Mouse (Mus musculus) heart, embryonic 14.5 days (tissue): ENCODE measurements around the gene Dus4l. TPM values are rescaled to one million over a fixed set of nuclear protein-coding genes. Genes with fewer than 3 reads are reported as not detected.

Source experiments
- ATAC-seq: fragments of 200-750 bp; cut with Nextera tagmentation; 2 replicates; pipeline ENCODE4 v1.8.0; 2017; ENCODE audit warnings: low read depth, moderate TSS enrichment; ENCODE audit not compliant: insufficient number of reproducible peaks, insufficient read depth, low FRiP score
- H3K27ac ChIP-seq, 2 experiments: fragments of 200-500 bp in 1 of 2; fragments of 300-500 bp in 1 of 2; sonication (generic) in 1 of 2; replicated peaks in 1 of 2; 2 replicates each; pipeline ENCODE4 v1.5.1; 2012 to 2014; ENCODE audit warnings: low read depth in 2 of 2, low read length in 2 of 2, control low read depth in 1 of 2, mild to moderate bottlenecking in 1 of 2, mixed read lengths in 1 of 2; ENCODE audit not compliant: control insufficient read depth in 1 of 2, insufficient read depth in 1 of 2
- H3K27me3 ChIP-seq: fragments of 300-500 bp; sonication (generic); 2 replicates; pipeline ENCODE4 v1.6.1; 2014; ENCODE audit warnings: mild to moderate bottlenecking, low read length, control low read depth; ENCODE audit not compliant: control insufficient read depth, insufficient read depth
- H3K36me3 ChIP-seq: fragments of 300-500 bp; sonication (generic); 2 replicates; pipeline ENCODE4 v1.6.1; 2014; ENCODE audit warnings: mild to moderate bottlenecking, control low read depth, low read length, mixed read lengths; ENCODE audit not compliant: control insufficient read depth, insufficient read depth
- H3K4me1 ChIP-seq, 2 experiments: fragments of 200-500 bp in 1 of 2; fragments of 300-500 bp in 1 of 2; sonication (generic) in 1 of 2; 2 replicates each; pipeline ENCODE4 v1.6.1; 2012 to 2014; ENCODE audit warnings: low read length in 2 of 2, control low read depth in 1 of 2, mixed read lengths in 1 of 2; ENCODE audit not compliant: control insufficient read depth in 2 of 2, insufficient read depth in 2 of 2
- H3K4me2 ChIP-seq: fragments of 300-500 bp; sonication (generic); 2 replicates; pipeline ENCODE4 v1.6.1; 2014; ENCODE audit warnings: mild to moderate bottlenecking, low read length
- H3K4me3 ChIP-seq, 2 experiments: fragments of 200-500 bp in 1 of 2; fragments of 300-500 bp in 1 of 2; sonication (generic) in 1 of 2; 2 replicates each; pipeline ENCODE4 v1.5.1; 2012 to 2014; ENCODE audit warnings: low read length in 2 of 2, mild to moderate bottlenecking in 2 of 2, control low read depth in 1 of 2, low read depth in 1 of 2, moderate library complexity in 1 of 2; ENCODE audit not compliant: control insufficient read depth in 1 of 2, insufficient read depth in 1 of 2
- H3K9ac ChIP-seq: fragments of 300-500 bp; sonication (generic); 2 replicates; pipeline ENCODE4 v1.6.1; 2014; ENCODE audit warnings: mild to moderate bottlenecking, low read length
- H3K9me3 ChIP-seq: fragments of 300-500 bp; sonication (generic); 2 replicates; pipeline ENCODE4 v1.6.1; 2016; ENCODE audit warnings: low read length, control low read depth; ENCODE audit not compliant: control insufficient read depth
- WGBS: fragments of 180-500 bp; shearing (Covaris S2); extraction: QIAGEN DNeasy Blood & Tissue Kit; methylation state at CpG from one replicate; pipeline ENCODE4 v1.1.7; 2014; 5-methylcytosine and 5-hydroxymethylcytosine counted together
- polyA plus RNA-seq: library from polyadenylated mRNA; unstranded; fragments of >200 nt; fragmentation: Nextera tagmentation; extraction: Ambion mirVana; gene quantifications from 2 replicates; pipeline ENCODE4 v1.2.1, GENCODE M21; 2014

The Dus4l gene
- polyA plus RNA-seq: 6.8 and 8.2 TPM in 2 replicates

- peaks cover 0 to 10% of the 10 kb centered on the region in 2 experiments; a peak in 2 of 4 replicates for H3K4me1 ChIP-seq
- under 1% methylated on average over 47 of the region's 47 CpGs for WGBS
- no peaks in the 10 kb centered on the region for H3K27me3 ChIP-seq
- no peaks in the 10 kb centered on the region for H3K9me3 ChIP-seq
- H3K36me3 ChIP-seq: 0 out of 2 replicates have a peak, but pooled peaks cover 11% of the 10 kb centered on the region
- H3K9ac ChIP-seq: peak within 1 kb of the TSS; percentile 88
- H3K4me3 ChIP-seq: peak within 1 kb of the TSS; percentile 88 to 91
- H3K27ac ChIP-seq: peak within 1 kb of the TSS; percentile 84 to 88
- peak; percentile 93 for ATAC-seq
- peak within 1 kb of the TSS; percentile 74 for H3K4me2 ChIP-seq
These were observed at the start of gene Dus4l, which contains the start of gene Cog5 for GRCm38 (mm10) chr12:31654197-31654964. Gene Dus4l (minus strand): TSS chr12:31654826. Gene Cog5 (plus strand): TSS chr12:31654869.

GRCm38 (mm10) chr12:31703904-31704303 is 49.3 kb upstream of the Dus4l start:
- 20% methylated on average over 6 of the region's 6 CpGs for WGBS
- peak; percentile 71; the same call in 1 of the 2 replicates for ATAC-seq
- H3K36me3 ChIP-seq: peaks cover 4% of the 10 kb centered on the region
- peak overlapping the region; percentile 76 to 90 for H3K27ac ChIP-seq
- H3K9ac ChIP-seq: no peak overlapping the region
- H3K4me2 ChIP-seq: peak overlapping the region; percentile 48
- H3K4me3 ChIP-seq: no peak overlapping the region
- H3K4me1 ChIP-seq: peaks cover 0 to 2% of the 10 kb centered on the region in 2 experiments; a peak in 1 of 4 replicates
- H3K27me3 ChIP-seq: no peaks in the 10 kb centered on the region
- no peaks in the 10 kb centered on the region for H3K9me3 ChIP-seq

GRCm38 (mm10) chr12:31701411-31701810 is 46.8 kb upstream of the Dus4l start:
- WGBS: 76% methylated on average over 5 of the region's 5 CpGs
- Histone ChIP-seq H3K27me3 (no peaks in the 10 kb centered on the region), H3K4me3 (no peak overlapping the region), H3K4me1 (peaks cover 0 to 2% of the 10 kb centered on the region in 2 experiments; a peak in 1 of 4 replicates), H3K27ac (peak overlapping the region in 1 of 2 experiments; percentile 48; a peak in 2 of 4 replicates), H3K9ac (0 out of 2 replicates have a peak overlapping the region, but pooled peaks have one; percentile 27), H3K36me3 (peaks cover 7% of the 10 kb centered on the region; the same call in 1 of the 2 replicates), H3K9me3 (peaks cover 6% of the 10 kb centered on the region; the same call in 1 of the 2 replicates), H3K4me2 (no peak overlapping the region)
- ATAC-seq: no peak

GRCm38 (mm10) chr12:31700623-31701347 is 46.2 kb upstream of the Dus4l start:
- 69% methylated on average over 5 of the region's 5 CpGs for WGBS
- peaks cover 6% of the 10 kb centered on the region; the same call in 1 of the 2 replicates for H3K9me3 ChIP-seq
- H3K4me2 ChIP-seq: no peak overlapping the region
- peaks cover 0 to 2% of the 10 kb centered on the region in 2 experiments; a peak in 1 of 4 replicates for H3K4me1 ChIP-seq
- peak overlapping the region; percentile 27 to 48; a peak in 3 of 4 replicates for H3K27ac ChIP-seq
- no peak for ATAC-seq
- H3K4me3 ChIP-seq: no peak overlapping the region
- H3K27me3 ChIP-seq: no peaks in the 10 kb centered on the region
- 0 out of 2 replicates have a peak overlapping the region, but pooled peaks have one; percentile 27 for H3K9ac ChIP-seq
- peaks cover 7% of the 10 kb centered on the region; the same call in 1 of the 2 replicates for H3K36me3 ChIP-seq

GRCm38 (mm10) chr12:31693278-31693677 is 38.7 kb upstream of the Dus4l start:
- Histone ChIP-seq H3K27me3 (no peaks in the 10 kb centered on the region), H3K36me3 (peaks cover 7% of the 10 kb centered on the region; the same call in 1 of the 2 replicates), H3K4me1 (peaks cover 0 to 6% of the 10 kb centered on the region in 2 experiments; a peak in 2 of 4 replicates), H3K4me2 (no peak overlapping the region), H3K27ac (no peak overlapping the region), H3K4me3 (no peak overlapping the region), H3K9ac (no peak overlapping the region), H3K9me3 (peaks cover 6% of the 10 kb centered on the region; the same call in 1 of the 2 replicates)
- 74% methylated on average over 1 of the region's 1 CpGs for WGBS
- no peak for ATAC-seq

GRCm38 (mm10) chr12:31686679-31687078 is 32.1 kb upstream of the Dus4l start:
- H3K27ac ChIP-seq: no peak overlapping the region
- H3K27me3 ChIP-seq: no peaks in the 10 kb centered on the region
- no peak overlapping the region for H3K4me2 ChIP-seq
- H3K9me3 ChIP-seq: no peaks in the 10 kb centered on the region
- no peak overlapping the region for H3K4me3 ChIP-seq
- ATAC-seq: no peak
- H3K36me3 ChIP-seq: peaks cover 25% of the 10 kb centered on the region
- no peak overlapping the region for H3K9ac ChIP-seq
- H3K4me1 ChIP-seq: no peaks in the 10 kb centered on the region
- 92% methylated on average over 3 of the region's 3 CpGs for WGBS

- 66% methylated on average over 3 of the region's 3 CpGs for WGBS
- Histone ChIP-seq H3K4me2 (no peak overlapping the region), H3K4me1 (no peaks in the 10 kb centered on the region), H3K36me3 (peaks cover 83% of the 10 kb centered on the region), H3K9me3 (no peaks in the 10 kb centered on the region), H3K9ac (no peak overlapping the region), H3K27ac (no peak overlapping the region), H3K4me3 (no peak overlapping the region), H3K27me3 (no peaks in the 10 kb centered on the region)
- ATAC-seq: no peak
These were observed 12.6 kb upstream of the Dus4l start for GRCm38 (mm10) chr12:31667187-31667586.
